Mouse (Mus musculus) MEL (cell line): Measurements from ENCODE around the gene Fbxw7. TPM values are rescaled to one million over a fixed set of nuclear protein-coding genes. Genes with fewer than 3 reads are reported as not detected.

Source experiments
- DNase-seq: peaks from one replicate; pipeline ENCODE4 v3.0.0; 2011; ENCODE audit warnings: low read depth, low spot score
- H3K27ac ChIP-seq: 2 replicates; pipeline ENCODE4 v1.5.1; 2012; ENCODE audit warnings: low read depth, mild to moderate bottlenecking, control low read depth, low read length, moderate library complexity; ENCODE audit not compliant: control insufficient read depth
- H3K27me3 ChIP-seq, 2 experiments: fragments of 150-350 bp in 1 of 2; sonication (generic) in 1 of 2; 2 replicates each; pipeline ENCODE4 v1.6.1; 2012; ENCODE audit warnings: low read length in 2 of 2, mild to moderate bottlenecking in 2 of 2, improper control_type of control experiment in 1 of 2, moderate library complexity in 1 of 2; ENCODE audit not compliant: insufficient read depth in 2 of 2, control insufficient read depth in 1 of 2
- H3K36me3 ChIP-seq, 2 experiments: 2 replicates each; pipeline ENCODE4 v1.6.1; 2012 to 2014; ENCODE audit warnings: low read length in 2 of 2, improper control_type of control experiment in 1 of 2, inconsistent platforms in 1 of 2, mild to moderate bottlenecking in 1 of 2; ENCODE audit not compliant: insufficient read depth in 2 of 2, control insufficient read depth in 1 of 2
- H3K4me1 ChIP-seq, 2 experiments: fragments of 150-350 bp in 1 of 2; sonication (generic) in 1 of 2; 2 replicates each; pipeline ENCODE4 v1.6.1; 2012; ENCODE audit warnings: low read length in 2 of 2, improper control_type of control experiment in 1 of 2, mild to moderate bottlenecking in 1 of 2; ENCODE audit not compliant: insufficient read depth in 2 of 2, control insufficient read depth in 1 of 2
- H3K4me3 ChIP-seq, 2 experiments: fragments of 150-350 bp in 1 of 2; sonication (generic) in 1 of 2; 2 replicates each; pipeline ENCODE4 v1.5.1; 2012; ENCODE audit warnings: low read depth in 2 of 2, low read length in 2 of 2, mild to moderate bottlenecking in 2 of 2, moderate library complexity in 2 of 2, control low read depth in 1 of 2, improper control_type of control experiment in 1 of 2; ENCODE audit not compliant: control insufficient read depth in 1 of 2, insufficient read depth in 1 of 2
- H3K79me2 ChIP-seq: 2 replicates; pipeline ENCODE4 v1.6.1; 2012; ENCODE audit warnings: mild to moderate bottlenecking, low read length, moderate library complexity; ENCODE audit not compliant: control insufficient read depth, poor library complexity, insufficient read depth
- H3K9ac ChIP-seq: 2 replicates; pipeline ENCODE4 v1.6.1; 2012; ENCODE audit warnings: low read depth, mild to moderate bottlenecking, control low read depth, low read length, moderate library complexity; ENCODE audit not compliant: control insufficient read depth, poor library complexity, severe bottlenecking
- H3K9me3 ChIP-seq: fragments of 150-350 bp; sonication (generic); replicated peaks from 2 replicates; pipeline ENCODE4 v1.6.1; 2012; ENCODE audit warnings: mild to moderate bottlenecking, low read length, improper control_type of control experiment, moderate library complexity; ENCODE audit not compliant: insufficient read depth
- BHLHE40 ChIP-seq: IDR thresholded peaks from 2 replicates; pipeline ENCODE4 v1.6.1; 2012; ENCODE audit warnings: low read depth, mild to moderate bottlenecking, inconsistent platforms, low read length, improper control_type of control experiment, borderline replicate concordance
- CHD2 ChIP-seq: IDR thresholded peaks from 2 replicates; pipeline ENCODE4 v1.6.1; 2011; ENCODE audit warnings: low read length, improper control_type of control experiment
- CTCF ChIP-seq, 3 experiments: IDR thresholded peaks in 2 of 3; conservative IDR thresholded peaks in 1 of 3; 2 replicates each; pipeline ENCODE4 v1.5.1; 2011 to 2012; ENCODE audit warnings: low read length in 3 of 3, low read depth in 2 of 3, mild to moderate bottlenecking in 2 of 3, improper control_type of control experiment in 1 of 3, inconsistent platforms in 1 of 3, mixed read lengths in 1 of 3, moderate library complexity in 1 of 3; ENCODE audit not compliant: control insufficient read depth in 1 of 3, insufficient read depth in 1 of 3, poor library complexity in 1 of 3, severe bottlenecking in 1 of 3
- E2F4 ChIP-seq: IDR thresholded peaks from 2 replicates; pipeline ENCODE4 v1.6.1; 2011; ENCODE audit warnings: low read depth, low read length, improper control_type of control experiment, borderline replicate concordance
- ELF1 ChIP-seq: IDR thresholded peaks from 2 replicates; pipeline ENCODE4 v1.6.1; 2014; ENCODE audit warnings: low read depth, mild to moderate bottlenecking, inconsistent platforms, low read length, improper control_type of control experiment, moderate library complexity
- ETS1 ChIP-seq: IDR thresholded peaks from 2 replicates; pipeline ENCODE4 v1.6.1; 2012; ENCODE audit warnings: low read depth, mild to moderate bottlenecking, inconsistent platforms, low read length, improper control_type of control experiment, moderate library complexity
- GABPA ChIP-seq: IDR thresholded peaks from 2 replicates; pipeline ENCODE4 v1.6.1; 2012; ENCODE audit warnings: low read depth, mild to moderate bottlenecking, inconsistent platforms, low read length, improper control_type of control experiment, moderate library complexity
- GATA1 ChIP-seq: IDR thresholded peaks from 2 replicates; pipeline ENCODE4 v1.6.1; 2011; ENCODE audit warnings: low read depth, low read length, improper control_type of control experiment
- JUND ChIP-seq: IDR thresholded peaks from 2 replicates; pipeline ENCODE4 v1.6.1; 2011; ENCODE audit warnings: low read depth, mild to moderate bottlenecking, improper control_type of control experiment, low read length
- KAT2A ChIP-seq: conservative IDR thresholded peaks from 2 replicates; pipeline ENCODE4 v1.6.1; 2012; ENCODE audit warnings: low read depth, low read length, improper control_type of control experiment, inconsistent platforms
- MAZ ChIP-seq: IDR thresholded peaks from 2 replicates; pipeline ENCODE4 v1.6.1; 2012; ENCODE audit warnings: low read depth, mild to moderate bottlenecking, inconsistent platforms, low read length, improper control_type of control experiment
- MXI1 ChIP-seq: IDR thresholded peaks from 2 replicates; pipeline ENCODE4 v1.6.1; 2011; ENCODE audit warnings: mild to moderate bottlenecking, low read depth, low read length, improper control_type of control experiment
- MYC ChIP-seq: IDR thresholded peaks from 2 replicates; pipeline ENCODE4 v1.6.1; 2011; ENCODE audit warnings: low read depth, mild to moderate bottlenecking, low read length, improper control_type of control experiment, moderate library complexity
- NELFE ChIP-seq: IDR thresholded peaks from 2 replicates; pipeline ENCODE4 v1.6.1; 2011; ENCODE audit warnings: low read depth, low read length, improper control_type of control experiment
- NRF1 ChIP-seq: IDR thresholded peaks from 2 replicates; pipeline ENCODE4 v1.6.1; 2014; ENCODE audit warnings: low read depth, mild to moderate bottlenecking, inconsistent platforms, low read length, improper control_type of control experiment, moderate library complexity; ENCODE audit not compliant: poor library complexity, insufficient read depth, severe bottlenecking
- POLR2A ChIP-seq, 2 experiments: IDR thresholded peaks; 2 replicates each; pipeline ENCODE4 v1.6.1; 2011 to 2012; ENCODE audit warnings: low read length in 2 of 2, mild to moderate bottlenecking in 2 of 2, control low read depth in 1 of 2, improper control_type of control experiment in 1 of 2, low read depth in 1 of 2, moderate library complexity in 1 of 2; ENCODE audit not compliant: control insufficient read depth in 1 of 2, insufficient read depth in 1 of 2, poor library complexity in 1 of 2
- POLR2AphosphoS2 ChIP-seq: IDR thresholded peaks from 2 replicates; pipeline ENCODE4 v1.6.1; 2011; ENCODE audit warnings: low read length, improper control_type of control experiment
- RAD21 ChIP-seq: IDR thresholded peaks from 2 replicates; pipeline ENCODE4 v1.6.1; 2011; ENCODE audit warnings: mild to moderate bottlenecking, low read depth, low read length, improper control_type of control experiment
- RCOR1 ChIP-seq: IDR thresholded peaks from 2 replicates; pipeline ENCODE4 v1.6.1; 2012; ENCODE audit warnings: low read depth, mild to moderate bottlenecking, inconsistent platforms, low read length, improper control_type of control experiment
- SMC3 ChIP-seq: IDR thresholded peaks from 2 replicates; pipeline ENCODE4 v1.6.1; 2011; ENCODE audit warnings: low read depth, low read length, improper control_type of control experiment
- TBP ChIP-seq: IDR thresholded peaks from 2 replicates; pipeline ENCODE4 v1.8.0; 2011; ENCODE audit warnings: low read depth, low read length, improper control_type of control experiment
- UBTF ChIP-seq: IDR thresholded peaks from 2 replicates; pipeline ENCODE4 v1.6.1; 2012; ENCODE audit warnings: low read depth, mild to moderate bottlenecking, inconsistent platforms, low read length, improper control_type of control experiment, moderate library complexity, borderline replicate concordance; ENCODE audit not compliant: insufficient read depth
- USF2 ChIP-seq, 2 experiments: IDR thresholded peaks; 2 replicates each; pipeline ENCODE4 v1.6.1; 2011 to 2012; ENCODE audit warnings: improper control_type of control experiment in 2 of 2, low read length in 2 of 2, borderline replicate concordance in 1 of 2, inconsistent platforms in 1 of 2, low read depth in 1 of 2, mild to moderate bottlenecking in 1 of 2; ENCODE audit not compliant: insufficient read depth in 1 of 2
- ZC3H11A ChIP-seq: IDR thresholded peaks from 2 replicates; pipeline ENCODE4 v1.6.1; 2012; ENCODE audit warnings: low read depth, mild to moderate bottlenecking, inconsistent platforms, low read length, improper control_type of control experiment
- ZKSCAN1 ChIP-seq: IDR thresholded peaks from 2 replicates; pipeline ENCODE4 v1.6.1; 2012; ENCODE audit warnings: low read depth, mild to moderate bottlenecking, inconsistent platforms, low read length, improper control_type of control experiment, moderate library complexity
- ZMIZ1 ChIP-seq: IDR thresholded peaks from 2 replicates; pipeline ENCODE4 v1.6.1; 2012; ENCODE audit warnings: low read depth, mild to moderate bottlenecking, inconsistent platforms, low read length, improper control_type of control experiment, moderate library complexity
- ZNF384 ChIP-seq: IDR thresholded peaks from 2 replicates; pipeline ENCODE4 v1.6.1; 2012; ENCODE audit warnings: low read depth, mild to moderate bottlenecking, inconsistent platforms, low read length, improper control_type of control experiment
- polyA plus RNA-seq, 2 experiments: library from polyadenylated mRNA; stranded (reverse) in 1 of 2; unstranded in 1 of 2; fragments of >175 nt in 1 of 2; fragments of >200 nt in 1 of 2; gene quantifications; 2 replicates each; pipeline versions ENCODE4 v1.2.1 to v1.2.4; 2012; ENCODE audit warnings: low replicate concordance in 2 of 2, low read depth in 1 of 2; ENCODE audit not compliant: insufficient read length in 2 of 2, insufficient read depth in 1 of 2, missing spikeins in 1 of 2
- total RNA-seq: library from RNA; depleted of rRNA; stranded (reverse); fragments of 300-350 nt; gene quantifications from 2 replicates; pipeline ENCODE4 v1.2.3, GENCODE M21; 2012

Fbxw7 gene
- total and polyA plus RNA-seq, 3 experiments: 11.8 to 14.5 TPM; not detected in 1

DNA sequence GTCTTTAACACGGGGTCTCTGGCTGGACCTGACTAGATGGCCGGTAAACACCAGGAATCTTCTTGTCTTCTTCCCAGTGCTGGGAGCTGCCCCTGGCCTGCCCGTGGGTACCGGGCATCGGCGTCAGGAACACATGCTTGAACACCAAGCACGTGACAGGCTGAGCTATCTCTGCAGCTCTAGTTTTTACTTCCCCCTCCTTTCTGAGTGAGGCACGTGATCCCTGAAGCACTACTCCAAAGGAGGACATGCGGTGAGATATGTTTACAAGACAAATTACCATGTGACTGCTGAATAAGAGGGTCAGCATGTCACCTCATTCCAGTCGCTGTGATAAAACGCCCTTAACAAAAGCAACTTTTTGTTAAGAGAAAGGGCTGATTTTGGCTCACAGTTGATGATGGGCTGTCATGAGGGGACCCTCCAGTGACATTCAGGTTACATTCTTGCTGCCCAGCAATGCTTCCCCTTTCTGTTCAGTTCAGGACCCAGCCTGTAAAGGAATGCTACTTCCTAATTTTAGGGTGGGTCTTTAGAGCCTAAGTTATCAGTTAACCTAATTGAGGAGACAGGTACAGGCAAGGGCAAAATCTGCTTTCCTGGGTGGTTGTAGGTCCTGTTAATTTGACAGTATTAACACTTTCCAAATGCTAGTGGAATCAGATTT is 68.9 kb downstream of the Fbxw7 start (continued):
- TF ChIP-seq MAZ (no peak), UBTF (no peak)

DNA sequence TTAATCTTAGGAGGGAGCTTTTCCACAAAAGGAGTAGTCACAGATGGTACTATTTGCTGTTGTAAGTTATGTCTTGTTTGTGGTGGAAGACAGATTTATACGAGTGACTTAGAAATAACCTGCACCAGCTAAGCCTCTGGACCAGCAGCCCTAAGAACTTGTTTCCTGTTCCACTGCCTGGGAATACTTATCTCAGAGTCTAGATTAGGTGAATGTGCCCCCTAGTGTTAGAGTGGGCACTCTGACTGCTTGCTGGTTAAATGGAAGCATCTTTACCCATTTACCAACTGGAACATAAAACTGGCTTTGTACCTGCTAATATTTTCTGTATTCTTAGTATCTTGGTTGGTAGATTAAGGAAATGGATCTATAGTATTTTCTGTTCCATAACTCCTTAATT is 74.6 kb downstream of the Fbxw7 start:
- Histone ChIP-seq H3K9ac (no peak overlapping the region), H3K9me3 (no peaks in the 10 kb centered on the region), H3K4me1 (no peaks in the 10 kb centered on the region), H3K27me3 (no peaks in the 10 kb centered on the region), H3K79me2 (no peaks in the 10 kb centered on the region), H3K27ac (no peak overlapping the region), H3K36me3 (peaks cover 0 to 3% of the 10 kb centered on the region in 2 experiments; a peak in 2 of 4 replicates), H3K4me3 (no peak overlapping the region)
- peak; percentile 59 for DNase-seq
- TF ChIP-seq BHLHE40 (no peak), RAD21 (peak; percentile 71), ETS1 (no peak), ZMIZ1 (no peak), KAT2A (no peak), CTCF (IDR thresholded peaks at IDR 0.05 in 2 of 3, conservative IDR thresholded peaks at IDR 0.05 in 1 of 3; ENCODE audit: control insufficient read depth in 1 of 3, insufficient read depth in 1 of 3, low read depth in 2 of 3, low read length in 3 of 3, poor library complexity in 1 of 3, severe bottlenecking in 1 of 3) (peak; percentile 18 to 75 (median 55); a peak in 4 of 6 replicates), SMC3 (peak; percentile 88), CHD2 (no peak), E2F4 (no peak), ZNF384 (no peak), POLR2AphosphoS2 (no peak), ZKSCAN1 (no peak), JUND (no peak), TBP (no peak), NELFE (no peak), MYC (no peak), NRF1 (no peak), USF2 (IDR thresholded peaks at IDR 0.05; ENCODE audit: borderline replicate concordance in 1 of 2, insufficient read depth in 1 of 2, low read depth in 1 of 2, low read length in 2 of 2) (no peak), ZC3H11A (peak; percentile 72), POLR2A (IDR thresholded peaks at IDR 0.05; ENCODE audit: control insufficient read depth in 1 of 2, insufficient read depth in 1 of 2, low read depth in 1 of 2, low read length in 2 of 2, poor library complexity in 1 of 2) (no peak), GATA1 (no peak), RCOR1 (no peak), GABPA (no peak), MXI1 (no peak), ELF1 (no peak)
